Mouse (Mus musculus): ENCODE results near the gene Eif4g1.

Eif4g1 gene

DNA sequence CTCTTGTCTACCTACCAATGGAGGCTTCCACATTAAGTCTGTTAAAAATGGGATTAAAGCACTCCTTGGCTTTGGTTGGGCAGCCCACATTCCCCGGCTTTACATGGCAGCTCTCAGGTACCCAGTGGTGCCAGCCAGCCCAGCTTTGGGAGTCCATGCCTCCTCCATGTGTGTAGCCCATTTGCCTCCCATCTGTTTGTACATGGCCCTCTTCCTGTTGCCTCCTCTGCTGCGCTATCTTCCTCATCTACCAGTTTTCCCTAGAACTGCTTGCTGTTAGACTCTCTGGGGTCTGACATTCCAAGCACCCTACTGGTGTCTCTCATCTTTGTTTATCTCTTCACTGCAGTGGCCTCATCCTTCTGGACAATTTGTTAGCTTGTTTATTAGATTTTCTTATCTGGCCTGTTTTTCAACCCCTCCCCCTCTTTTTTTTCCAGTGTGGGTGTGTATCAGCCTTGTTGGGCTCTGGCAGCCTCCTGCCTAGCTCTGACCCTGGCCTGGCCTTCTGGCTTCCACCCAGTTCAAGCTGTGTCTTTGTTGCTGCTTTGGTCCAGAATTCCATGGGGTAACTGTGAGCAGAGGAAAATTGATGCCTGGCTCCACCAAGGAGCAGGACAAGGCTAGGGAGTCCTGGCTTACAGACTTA is 38.4 kb downstream of the Eif4g1 start:
- no peak for DNase-seq (ENCODE audit: low spot score)

DNA sequence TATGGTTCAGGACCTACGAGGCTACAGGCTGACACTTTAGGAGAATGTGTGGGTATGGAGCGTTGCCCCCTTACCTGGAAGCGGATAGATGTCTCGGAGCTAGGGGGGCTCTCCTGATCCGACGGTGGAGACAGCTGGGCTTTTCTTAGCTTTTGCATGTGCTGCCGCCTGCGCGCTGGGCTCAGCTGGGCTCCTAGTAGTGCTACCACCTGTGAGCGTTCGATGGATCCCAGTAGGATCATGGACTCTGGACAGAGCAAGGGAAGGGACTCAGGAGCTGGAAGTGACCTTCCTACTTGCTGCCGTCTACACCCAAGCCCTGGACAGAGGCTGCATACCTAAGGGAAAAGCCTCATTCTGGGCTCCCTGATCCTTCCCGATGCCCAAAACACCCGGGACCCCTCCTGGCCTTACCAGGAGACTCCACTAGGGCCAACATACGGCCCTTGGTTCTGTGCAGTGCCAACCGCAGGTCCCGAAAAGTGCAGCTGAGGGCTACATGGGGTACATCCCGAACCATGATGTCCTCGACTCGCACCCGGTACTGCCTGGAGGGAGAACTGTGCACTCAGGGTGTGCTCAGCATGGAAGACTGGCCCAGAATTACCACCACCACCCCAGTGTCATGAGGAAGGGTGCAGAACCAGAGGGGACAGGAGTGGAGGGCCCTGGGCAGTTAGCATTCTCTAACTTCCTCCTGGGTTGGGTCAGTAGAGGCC is 40.3 kb downstream of the Eif4g1 start:
- DNase-seq (ENCODE audit: low spot score): no peak

DNA sequence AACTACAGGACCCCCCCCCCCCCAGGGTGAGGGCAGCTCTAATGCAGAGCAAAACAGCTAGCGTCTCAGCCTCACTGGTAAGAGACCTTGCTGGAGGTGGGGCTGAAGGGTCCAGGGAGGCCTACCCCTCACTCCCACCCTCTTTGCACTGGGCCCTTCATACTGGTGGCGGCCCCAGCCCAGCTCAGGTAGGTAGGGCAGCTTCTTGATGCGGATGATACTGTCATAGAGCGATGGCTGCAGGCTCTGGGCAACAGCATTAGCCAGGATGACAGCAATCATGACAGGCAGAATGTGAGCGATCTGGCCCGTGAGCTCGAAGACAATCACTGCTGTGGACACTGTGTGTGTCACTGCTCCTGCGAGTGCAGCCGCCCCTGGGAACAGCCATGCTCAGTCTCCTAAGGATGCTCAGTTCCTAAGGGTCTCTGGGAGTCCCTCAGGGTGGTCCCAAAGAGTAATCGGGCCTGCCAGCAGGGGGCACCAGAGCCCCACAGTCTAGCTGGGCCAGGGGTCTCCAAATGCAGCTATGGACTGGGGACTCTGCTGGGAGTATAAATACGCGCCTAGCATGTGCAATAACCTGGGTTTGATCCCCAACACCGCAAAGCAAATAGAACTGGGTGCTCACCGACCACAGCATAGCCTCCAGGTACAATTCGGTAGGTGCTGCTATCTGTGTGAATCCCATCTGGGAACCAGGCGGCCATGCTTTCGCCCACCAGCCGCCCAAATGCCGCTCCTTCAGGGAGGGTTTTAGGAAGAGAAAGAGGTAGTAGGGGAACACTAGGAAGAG is 41.0 kb downstream of the Eif4g1 start:
- DNase-seq (ENCODE audit: low spot score): no peak

DNA sequence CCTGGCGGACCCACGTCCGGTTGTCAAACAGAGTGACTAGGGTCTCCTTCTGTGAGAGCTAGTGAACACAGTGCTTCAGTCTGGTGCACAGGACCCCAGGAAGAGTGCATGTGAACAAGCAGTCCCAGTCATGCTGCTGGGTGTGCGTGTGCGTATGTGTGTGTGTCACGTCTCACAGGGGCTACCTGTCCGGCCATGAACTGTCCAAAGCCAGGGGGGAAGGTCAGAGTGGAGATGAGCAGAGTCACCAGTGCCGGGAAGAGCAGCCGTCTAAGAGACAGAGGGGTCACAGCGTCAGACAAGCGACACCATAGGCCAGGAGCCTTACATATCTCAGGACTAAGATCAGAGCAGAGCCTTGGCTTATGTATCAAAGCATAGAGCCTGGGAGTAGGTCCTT is 42.3 kb downstream of the Eif4g1 start:
- no peak for DNase-seq (ENCODE audit: low spot score)

DNA sequence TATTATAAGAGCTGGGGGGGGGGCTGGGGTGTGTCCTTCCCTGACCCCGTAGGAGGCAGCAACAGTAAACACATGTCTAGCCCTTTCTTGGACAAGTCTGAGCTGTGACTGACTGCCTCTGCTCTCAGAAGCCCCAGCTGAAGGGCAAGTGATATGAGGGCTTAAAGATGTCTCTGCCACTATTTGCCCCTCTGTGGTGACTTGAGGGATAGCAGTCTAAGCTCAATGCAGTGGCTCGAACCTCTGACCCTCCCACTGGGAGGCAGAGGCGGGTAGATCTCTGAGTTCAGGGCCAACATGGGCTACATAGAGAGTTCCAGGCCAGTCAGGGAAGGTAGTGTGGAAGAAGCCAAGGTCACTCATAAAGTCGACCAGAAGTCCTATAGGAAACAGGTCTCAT is 42.7 kb downstream of the Eif4g1 start:
- DNase-seq (ENCODE audit: low spot score): no peak

DNA sequence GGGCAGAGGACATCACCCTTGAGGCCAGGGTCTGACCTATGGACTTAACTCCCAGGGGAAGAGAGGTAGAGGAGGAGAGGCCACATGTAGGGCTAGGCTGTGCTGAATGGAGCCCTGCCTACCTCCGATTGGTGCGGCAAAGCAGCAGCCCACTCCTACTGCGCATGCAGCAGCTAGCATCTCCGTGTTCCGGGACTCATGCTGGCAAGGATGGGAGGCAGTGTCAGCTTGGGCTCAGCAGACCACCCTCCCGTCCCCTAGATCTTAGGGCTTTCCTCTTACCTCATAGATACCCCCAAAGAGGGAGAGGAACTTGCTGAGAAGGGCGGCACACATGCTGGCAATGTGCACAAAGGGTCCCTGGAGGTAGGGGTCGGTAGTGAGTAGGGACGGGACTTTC is 44.1 kb downstream of the Eif4g1 start:
- no peak for DNase-seq (ENCODE audit: low spot score)

DNA sequence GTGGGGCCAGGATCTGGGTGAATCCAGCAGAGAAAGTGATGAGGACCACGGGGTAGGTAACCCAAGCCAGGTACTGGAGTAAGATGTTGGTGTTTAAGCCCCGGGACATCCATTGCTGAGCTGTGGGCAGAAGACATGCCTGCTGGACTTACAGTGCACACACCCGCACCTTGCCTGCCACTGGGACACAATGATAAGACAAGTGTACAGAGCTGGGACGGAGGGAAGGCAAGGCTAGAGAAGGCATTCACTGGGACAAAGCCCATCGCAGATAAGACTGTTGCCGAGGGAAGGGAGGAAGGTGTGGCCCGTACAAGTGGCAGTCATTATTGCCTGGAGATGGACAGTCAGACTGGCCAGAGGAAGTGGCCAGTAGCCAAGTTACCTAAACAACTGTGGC is 44.8 kb downstream of the Eif4g1 start:
- DNase-seq (ENCODE audit: low spot score): no peak

DNA sequence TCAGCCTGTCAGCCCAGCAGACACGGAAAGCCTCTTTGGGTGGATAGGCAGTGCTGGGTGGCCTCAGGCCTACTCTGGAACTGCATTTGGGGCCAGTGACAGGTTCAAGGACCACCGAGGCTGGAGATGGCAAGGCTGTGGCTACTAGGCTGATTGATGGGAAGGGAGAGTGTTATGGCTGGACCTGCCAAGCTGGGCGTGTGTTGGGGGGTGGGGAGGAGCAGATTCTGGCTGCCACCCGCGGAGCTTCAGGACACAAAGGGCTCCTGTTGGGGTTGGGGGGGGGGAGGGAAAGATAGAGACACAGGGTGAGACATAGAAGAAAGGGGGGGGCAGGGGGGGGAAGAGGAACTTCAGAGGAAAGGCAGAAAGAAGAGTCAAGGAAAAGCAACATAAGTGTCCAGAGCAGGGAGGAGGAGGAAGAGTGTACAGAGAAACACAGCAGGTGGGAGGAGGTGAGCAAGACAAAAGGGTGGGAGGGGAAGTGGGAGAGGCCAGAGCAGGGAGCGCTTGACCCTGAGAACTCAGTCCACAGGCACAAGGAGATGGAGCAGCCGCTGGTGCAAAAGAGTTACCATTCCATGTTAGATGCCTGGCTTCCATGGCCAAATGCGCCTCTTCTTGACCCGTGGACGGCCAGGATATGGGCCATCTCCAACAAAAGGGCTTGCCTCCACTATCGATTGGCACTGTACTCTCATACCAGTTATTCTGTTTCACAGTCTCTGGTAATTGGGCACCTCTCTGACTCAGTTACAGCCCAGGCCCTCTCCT is 46.4 kb downstream of the Eif4g1 start:
- DNase-seq (ENCODE audit: low spot score): no peak

DNA sequence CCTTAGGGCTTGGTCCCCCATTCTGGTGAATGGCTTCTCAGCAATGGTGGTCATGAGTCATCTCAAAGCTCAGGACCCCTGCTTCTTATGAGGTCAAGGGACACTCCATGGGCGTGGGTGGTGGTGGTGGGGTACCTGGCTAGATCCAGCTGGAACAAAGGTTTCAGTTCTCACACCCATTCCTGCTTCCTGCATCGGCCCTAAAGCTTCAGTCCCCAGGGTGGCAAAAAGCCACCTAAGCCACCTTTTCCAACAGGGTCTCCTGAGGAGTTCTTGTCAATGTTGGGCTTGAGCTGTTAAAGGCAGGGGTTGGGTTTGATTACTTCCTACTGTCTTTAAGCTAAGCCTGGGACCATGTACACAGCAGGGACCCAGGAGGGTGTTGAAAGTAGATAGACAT is 47.0 kb downstream of the Eif4g1 start:
- no peak for DNase-seq (ENCODE audit: low spot score)

DNA sequence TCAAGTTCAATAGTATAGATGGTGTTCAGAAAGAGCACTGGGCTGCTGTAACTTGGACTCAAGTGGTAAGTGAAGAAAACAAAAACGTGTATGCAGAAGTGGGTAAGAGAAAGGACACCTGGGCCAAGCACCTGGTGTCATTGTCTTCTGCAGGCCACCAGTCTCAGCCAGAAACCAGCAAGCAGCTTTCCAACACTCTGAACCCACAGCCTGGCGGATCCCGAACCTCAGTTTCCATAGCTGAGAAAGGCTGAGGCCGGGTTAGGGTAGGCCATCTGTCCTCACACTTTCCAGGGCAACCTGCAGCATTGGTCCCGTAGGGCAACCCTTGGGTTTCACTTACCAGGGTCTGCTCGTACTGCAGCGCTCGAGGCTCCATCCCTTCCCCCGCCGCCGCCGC is 47.5 kb downstream of the Eif4g1 start:
- DNase-seq (ENCODE audit: low spot score): no peak

DNA sequence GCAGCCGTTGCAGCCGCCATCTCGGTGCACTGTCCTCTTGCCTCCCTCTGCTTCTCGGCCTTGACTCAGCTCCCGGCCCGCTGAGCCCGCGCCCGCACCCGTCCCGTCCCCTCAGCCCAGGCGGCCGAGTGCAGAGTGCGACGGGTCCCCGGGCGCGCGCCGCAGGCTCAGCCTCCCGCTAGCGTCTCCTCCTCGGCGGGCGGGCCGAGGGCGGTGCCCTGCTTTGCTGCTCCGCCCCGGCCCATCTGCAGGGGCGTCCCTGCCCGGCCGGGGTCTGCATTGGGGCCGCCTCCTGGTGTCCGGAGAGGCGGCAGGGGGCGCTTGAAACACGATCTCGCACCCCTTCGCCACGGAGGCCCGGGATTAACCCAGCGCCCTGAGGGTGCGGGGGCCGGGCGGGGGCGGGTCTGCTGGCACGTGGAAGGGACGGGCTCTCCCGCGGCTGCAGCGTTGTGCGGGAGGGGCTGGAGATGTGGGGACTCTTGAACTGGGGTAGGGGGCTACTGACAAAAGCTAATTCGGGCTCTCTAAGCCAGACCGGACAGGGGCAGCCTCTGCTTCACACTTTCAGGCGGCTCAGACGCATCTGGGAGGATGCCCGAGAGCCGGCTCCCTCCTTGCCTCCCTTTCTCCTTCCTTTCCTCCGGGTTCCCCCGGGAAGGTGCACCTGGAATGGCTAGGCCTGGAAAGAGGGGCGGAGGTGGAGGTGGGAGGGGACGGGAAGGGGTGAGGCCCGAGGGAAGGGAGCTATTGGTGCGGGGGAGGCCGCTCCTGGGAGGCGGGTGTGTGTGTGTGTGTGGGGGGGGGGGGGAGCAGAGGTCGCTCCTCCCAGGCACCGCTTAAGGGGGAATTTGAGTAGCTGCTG is 48.1 kb downstream of the Eif4g1 start:
- no peak for DNase-seq (ENCODE audit: low spot score)

DNA sequence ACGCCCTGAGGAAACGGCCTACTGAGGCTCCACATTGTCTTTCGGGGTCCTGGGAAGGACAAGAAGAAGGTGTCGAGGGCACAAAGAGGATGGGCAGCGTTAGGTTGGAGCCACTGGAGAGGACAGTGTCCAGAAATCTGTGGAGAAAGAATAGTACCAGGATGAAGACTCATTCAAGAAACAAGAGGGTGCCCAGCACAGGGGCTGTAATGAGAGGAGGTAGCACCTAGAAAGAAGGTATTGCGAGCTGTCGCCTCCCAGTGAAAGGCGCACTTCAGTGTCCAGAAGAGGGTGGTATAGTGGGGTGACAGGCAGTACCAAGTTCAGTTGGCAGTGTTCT is 48.7 kb downstream of the Eif4g1 start:
- no peak for DNase-seq (ENCODE audit: low spot score)

DNA sequence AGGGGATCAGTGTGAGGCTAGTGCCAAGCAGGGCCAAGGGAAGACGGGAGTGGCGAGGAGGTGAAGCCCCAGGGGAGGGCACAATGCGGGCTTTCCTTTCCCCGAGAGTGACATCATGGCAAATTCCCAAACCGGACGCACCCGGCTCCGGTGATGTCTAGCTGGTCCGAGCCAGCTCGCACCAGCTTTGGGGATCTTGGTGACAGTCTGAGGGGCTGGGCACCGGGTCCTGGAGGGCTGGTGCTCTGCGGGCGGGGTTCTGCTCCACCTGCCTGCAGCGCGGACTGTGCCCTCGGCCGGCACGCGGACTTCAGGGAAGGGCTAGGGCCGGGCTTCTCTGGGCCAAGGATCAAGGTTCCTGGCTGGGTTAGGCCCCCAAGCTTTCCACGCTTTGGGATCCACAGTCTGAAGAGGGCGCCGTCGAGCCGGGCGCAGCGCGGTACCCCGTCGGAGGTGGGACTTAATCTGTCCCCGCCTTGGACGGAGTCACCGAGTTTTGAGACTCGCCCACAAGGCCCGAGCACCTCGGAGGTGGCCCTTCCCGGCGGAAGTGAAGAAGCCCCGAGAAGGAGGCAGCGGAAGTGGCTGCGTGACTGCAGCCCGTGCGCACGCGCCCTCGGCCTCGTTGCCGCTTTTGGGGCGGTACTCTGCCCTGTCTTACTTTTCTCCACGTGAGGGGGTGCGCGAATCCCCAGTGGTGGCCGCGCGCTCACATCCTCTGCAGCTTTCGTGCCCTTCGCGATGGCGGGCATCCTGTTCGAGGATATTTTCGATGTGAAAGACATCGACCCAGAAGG is 49.3 kb downstream of the Eif4g1 start, which contains the start of the genes Polr2h and Clcn2:
TSS of gene Polr2h (plus strand) at position 485 of the 797 bp plus-strand sequence.
TSS of gene Clcn2 (minus strand) at position 566 of the 797 bp plus-strand sequence.
- peak; percentile 88 for DNase-seq (ENCODE audit: low spot score)

DNA sequence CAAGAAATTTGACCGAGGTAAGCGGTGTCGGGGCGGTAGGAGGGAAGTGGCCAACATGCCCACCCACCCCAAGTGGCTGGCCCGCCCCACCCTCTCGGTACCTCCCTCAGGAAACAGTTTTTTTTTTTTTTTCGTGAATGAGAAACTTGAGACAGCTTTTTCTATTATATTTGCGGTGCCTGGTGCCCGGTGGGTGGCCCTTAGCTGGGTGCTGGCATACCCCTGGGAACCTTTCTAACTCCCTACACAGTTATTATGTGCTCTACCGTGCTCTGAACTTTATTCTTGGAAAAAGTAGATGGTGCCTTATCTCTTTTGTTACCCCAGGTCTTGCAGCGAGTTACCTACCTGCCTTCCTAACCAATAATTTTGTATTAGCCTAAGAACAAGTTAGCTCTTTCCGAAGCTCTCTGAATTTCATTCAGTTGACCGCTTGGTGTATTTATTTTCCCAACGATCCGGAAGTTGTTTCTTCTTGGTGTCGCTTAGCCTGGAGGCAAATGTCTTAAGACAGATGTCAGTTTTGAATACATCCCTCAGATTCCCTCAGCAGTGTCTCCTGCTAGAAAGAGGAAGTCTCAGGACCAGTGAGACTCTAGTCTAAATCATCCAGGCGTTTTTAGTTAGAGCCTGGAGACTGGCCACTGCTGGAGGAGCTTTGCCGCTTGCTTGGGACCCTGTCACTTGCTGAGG is 50.0 kb downstream of the Eif4g1 start:
- no peak for DNase-seq (ENCODE audit: low spot score)

DNA sequence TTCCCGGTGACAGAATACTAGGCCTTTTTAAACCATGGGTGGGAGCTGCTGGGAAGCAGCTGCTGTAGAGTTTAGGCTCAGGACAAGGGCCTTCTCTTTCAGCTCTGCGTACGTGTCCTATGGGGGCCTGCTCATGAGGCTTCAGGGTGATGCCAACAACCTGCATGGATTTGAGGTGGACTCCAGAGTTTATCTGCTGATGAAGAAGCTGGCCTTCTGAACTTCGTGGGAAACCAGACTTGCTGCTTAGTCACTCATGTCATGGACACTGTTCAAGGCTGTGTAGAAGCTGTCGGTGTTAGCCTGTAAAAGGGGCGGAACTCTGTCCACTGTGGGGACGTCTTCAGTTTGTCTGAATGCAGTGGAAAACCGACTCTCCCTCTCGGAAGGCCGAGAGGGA is 53.7 kb downstream of the Eif4g1 start:
- DNase-seq (ENCODE audit: low spot score): no peak

DNA sequence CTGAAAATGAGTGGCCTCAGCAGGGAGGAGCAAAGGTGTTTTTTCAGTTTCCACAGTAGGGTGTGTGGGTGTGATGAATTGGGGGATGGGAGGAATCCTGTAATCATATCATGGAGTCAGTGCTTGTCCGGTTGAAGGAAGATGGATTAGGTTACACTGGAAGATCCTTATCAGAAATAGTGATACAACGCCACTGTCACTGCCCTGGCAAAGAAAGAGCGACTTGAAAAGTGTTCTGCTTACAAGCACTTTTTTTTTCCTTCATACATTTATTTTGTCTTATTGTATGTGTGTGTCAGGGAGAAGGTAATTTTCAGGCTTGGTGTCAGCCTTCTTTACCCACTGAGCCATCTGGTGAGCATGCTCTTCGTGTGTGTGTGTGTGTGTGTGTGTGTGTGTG is 54.6 kb downstream of the Eif4g1 start:
- DNase-seq (ENCODE audit: low spot score): no peak

DNA sequence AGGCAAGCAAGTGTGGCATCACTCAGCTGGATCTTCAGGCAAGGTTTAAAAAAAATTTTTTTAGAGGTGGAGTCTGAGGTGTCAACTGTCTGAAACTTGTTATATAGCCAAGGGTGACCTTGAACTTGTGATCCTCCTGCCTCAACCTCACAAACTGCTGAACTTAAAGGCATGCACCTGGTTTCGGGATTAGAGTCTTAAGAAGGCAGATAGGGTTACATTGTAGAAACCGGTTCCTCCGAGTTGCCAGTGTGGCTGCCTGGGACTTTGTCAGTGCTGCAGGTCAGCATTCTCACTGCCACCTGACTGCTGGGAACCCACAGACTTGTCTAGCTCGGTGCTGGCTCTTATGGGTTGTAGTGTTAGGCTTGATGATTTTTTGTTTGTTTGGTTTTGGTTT is 55.1 kb downstream of the Eif4g1 start:
- DNase-seq (ENCODE audit: low spot score): no peak

DNA sequence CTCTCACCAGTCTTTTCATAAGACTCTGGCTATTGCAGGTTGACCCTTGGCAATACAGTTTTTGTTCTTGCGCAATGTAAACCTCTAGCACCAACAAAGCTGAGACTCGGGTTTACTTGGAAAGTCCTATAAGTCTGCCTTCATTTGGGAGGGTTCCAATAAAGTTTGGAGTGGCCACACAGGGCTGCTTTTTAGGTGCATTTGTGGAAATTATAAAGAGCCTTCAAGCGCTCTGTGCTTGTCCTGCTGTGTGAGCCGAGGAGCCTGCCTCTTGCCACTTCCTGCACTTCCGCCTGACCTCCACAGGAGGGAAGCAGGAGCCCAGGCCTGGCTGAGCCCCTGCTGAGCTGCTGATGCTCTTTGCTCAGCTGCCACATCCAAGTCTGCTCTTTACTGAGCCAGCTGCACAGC is 56.2 kb downstream of the Eif4g1 start:
- DNase-seq (ENCODE audit: low spot score): no peak

DNA sequence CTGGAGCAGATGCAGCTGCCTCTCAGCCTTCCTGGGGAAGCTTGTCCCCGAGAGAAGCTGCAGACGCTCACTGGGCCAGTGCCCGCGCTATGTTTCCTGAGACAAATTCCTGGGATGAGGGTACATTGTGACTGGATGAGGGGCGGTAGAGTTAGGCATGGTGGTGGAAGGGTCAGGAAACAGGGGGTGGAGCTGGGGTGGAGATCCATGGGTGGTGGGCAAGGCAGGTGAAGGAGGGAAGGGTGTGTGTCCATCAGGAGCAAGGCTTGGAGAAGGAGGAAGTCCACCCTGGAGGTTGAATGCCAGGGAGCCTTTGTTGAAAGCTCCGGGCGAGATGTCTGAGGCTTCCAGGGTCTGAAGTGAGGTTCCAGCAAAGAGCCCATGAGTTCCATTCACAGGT is 57.2 kb downstream of the Eif4g1 start:
- no peak for DNase-seq (ENCODE audit: low spot score)

DNA sequence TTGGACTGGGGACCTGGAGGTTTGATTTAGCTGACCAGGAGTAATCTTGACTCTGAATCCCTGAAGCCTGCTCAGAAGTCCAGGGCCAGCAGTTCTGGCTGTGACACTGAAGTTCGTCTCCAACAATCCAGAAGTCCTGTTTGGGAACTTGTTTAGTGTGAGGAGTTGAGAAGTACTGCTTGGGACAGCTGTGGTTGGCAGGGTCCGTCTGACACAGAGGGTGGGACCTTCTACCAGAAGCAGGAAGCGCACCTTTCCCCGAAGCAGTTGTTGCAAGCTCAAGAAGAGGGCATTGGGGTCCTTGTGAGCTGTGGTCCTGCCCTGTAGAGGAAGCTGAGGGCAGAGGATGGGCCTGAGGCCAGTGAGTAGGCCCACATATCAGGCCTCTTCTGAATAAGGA is 57.6 kb downstream of the Eif4g1 start:
- no peak for DNase-seq (ENCODE audit: low spot score)

All from layer of hippocampus, adult 9-10 months (tissue).